Mouse (Mus musculus): Measurements from ENCODE around the gene Habp4. TPM values are rescaled to one million over a fixed set of nuclear protein-coding genes. Genes with fewer than 3 reads are reported as not detected.

Habp4 gene
- polyA plus RNA-seq, 1 experiment from 2014 or later, result 24.2 TPM

- H3K27me3 ChIP-seq (ENCODE audit: insufficient read depth, poor library complexity, severe bottlenecking), result no peaks in the 10 kb centered on the region
- H3K36me3 ChIP-seq, result peaks cover 72% of the 10 kb centered on the region
- peaks cover 13% of the 10 kb centered on the region for H3K4me1 ChIP-seq (replicated peaks)
- H3K4me3 ChIP-seq, result no peak overlapping the region
- 83% methylated on average over 2 of the region's 2 CpGs for WGBS
- no peaks in the 10 kb centered on the region for H3K9me3 ChIP-seq
- no peak for DNase-seq (ENCODE audit: low spot score)
- no peak overlapping the region for H3K27ac ChIP-seq
Measured at GRCm38 (mm10) chr13:64182091-64182490, 20.5 kb downstream of the Habp4 start.

GRCm38 (mm10) chr13:64183583-64183982 lies 22.0 kb downstream of the Habp4 start:
- WGBS, result 88% methylated on average over 4 of the region's 4 CpGs
- Histone ChIP-seq H3K27me3 (ENCODE audit: insufficient read depth, poor library complexity, severe bottlenecking) (no peaks in the 10 kb centered on the region), H3K4me1 (replicated peaks) (peaks cover 6% of the 10 kb centered on the region), H3K9me3 (no peaks in the 10 kb centered on the region), H3K27ac (no peak overlapping the region), H3K4me3 (no peak overlapping the region), H3K36me3 (peaks cover 62% of the 10 kb centered on the region)
- DNase-seq (ENCODE audit: low spot score), result no peak

- 88% methylated on average over 10 of the region's 10 CpGs for WGBS
- Histone ChIP-seq H3K36me3 (peaks cover 67% of the 10 kb centered on the region), H3K4me1 (replicated peaks) (no peaks in the 10 kb centered on the region), H3K9me3 (no peaks in the 10 kb centered on the region), H3K27ac (no peak overlapping the region), H3K4me3 (no peak overlapping the region), H3K27me3 (ENCODE audit: insufficient read depth, poor library complexity, severe bottlenecking) (no peaks in the 10 kb centered on the region)
- DNase-seq (ENCODE audit: low spot score), result no peak
Measured at GRCm38 (mm10) chr13:64184361-64184760, 22.7 kb downstream of the Habp4 start.

GRCm38 (mm10) chr13:64185176-64185575 lies 23.6 kb downstream of the Habp4 start:
- Histone ChIP-seq H3K4me3 (no peak overlapping the region), H3K9me3 (no peaks in the 10 kb centered on the region), H3K27me3 (ENCODE audit: insufficient read depth, poor library complexity, severe bottlenecking) (no peaks in the 10 kb centered on the region), H3K27ac (no peak overlapping the region), H3K4me1 (replicated peaks) (no peaks in the 10 kb centered on the region), H3K36me3 (peaks cover 64% of the 10 kb centered on the region)
- no peak for DNase-seq (ENCODE audit: low spot score)
- 78% methylated on average over 7 of the region's 7 CpGs for WGBS

GRCm38 (mm10) chr13:64185586-64185985 lies 24.0 kb downstream of the Habp4 start:
- Histone ChIP-seq H3K27ac (no peak overlapping the region), H3K4me3 (no peak overlapping the region), H3K9me3 (no peaks in the 10 kb centered on the region), H3K4me1 (replicated peaks) (no peaks in the 10 kb centered on the region), H3K36me3 (peaks cover 61% of the 10 kb centered on the region), H3K27me3 (ENCODE audit: insufficient read depth, poor library complexity, severe bottlenecking) (no peaks in the 10 kb centered on the region)
- no peak for DNase-seq (ENCODE audit: low spot score)
- 92% methylated on average over 9 of the region's 9 CpGs for WGBS

- Histone ChIP-seq H3K27ac (no peak overlapping the region), H3K9me3 (no peaks in the 10 kb centered on the region), H3K4me3 (no peak overlapping the region), H3K27me3 (ENCODE audit: insufficient read depth, poor library complexity, severe bottlenecking) (no peaks in the 10 kb centered on the region), H3K36me3 (peaks cover 55% of the 10 kb centered on the region), H3K4me1 (replicated peaks) (no peaks in the 10 kb centered on the region)
- no peak for DNase-seq (ENCODE audit: low spot score)
- WGBS, result 95% methylated on average over 4 of the region's 4 CpGs
Measured at GRCm38 (mm10) chr13:64186516-64186915, 24.9 kb downstream of the Habp4 start.

GRCm38 (mm10) chr13:64187065-64187464 lies 25.4 kb downstream of the Habp4 start:
- Histone ChIP-seq H3K27me3 (ENCODE audit: insufficient read depth, poor library complexity, severe bottlenecking) (no peaks in the 10 kb centered on the region), H3K36me3 (peaks cover 50% of the 10 kb centered on the region), H3K27ac (no peak overlapping the region), H3K9me3 (no peaks in the 10 kb centered on the region), H3K4me3 (no peak overlapping the region), H3K4me1 (replicated peaks) (no peaks in the 10 kb centered on the region)
- DNase-seq (ENCODE audit: low spot score), result no peak

GRCm38 (mm10) chr13:64197899-64198298 lies 36.3 kb downstream of the Habp4 start:
- 95% methylated on average over 6 of the region's 6 CpGs for WGBS
- H3K27me3 ChIP-seq (ENCODE audit: insufficient read depth, poor library complexity, severe bottlenecking), result no peaks in the 10 kb centered on the region
- peaks cover 29% of the 10 kb centered on the region for H3K36me3 ChIP-seq
- no peak overlapping the region for H3K4me3 ChIP-seq
- H3K4me1 ChIP-seq (replicated peaks), result no peaks in the 10 kb centered on the region
- H3K27ac ChIP-seq, result no peak overlapping the region
- no peak for DNase-seq (ENCODE audit: low spot score)
- H3K9me3 ChIP-seq, result no peaks in the 10 kb centered on the region

GRCm38 (mm10) chr13:64198310-64198709 lies 36.7 kb downstream of the Habp4 start:
- no peaks in the 10 kb centered on the region for H3K9me3 ChIP-seq
- peaks cover 29% of the 10 kb centered on the region for H3K36me3 ChIP-seq
- 90% methylated on average over 4 of the region's 4 CpGs for WGBS

GRCm38 (mm10) chr13:64200911-64201310 lies 39.3 kb downstream of the Habp4 start:
- 94% methylated on average over 4 of the region's 4 CpGs for WGBS

More at GRCm38 (mm10) chr13:64198310-64198709, 36.7 kb downstream of the Habp4 start:
- H3K27ac ChIP-seq, result no peak overlapping the region
- 0 out of 2 replicates have a peak, but pooled peaks cover 1% of the 10 kb centered on the region for H3K4me1 ChIP-seq (replicated peaks)
- DNase-seq (ENCODE audit: low spot score), result no peak
- no peaks in the 10 kb centered on the region for H3K27me3 ChIP-seq (ENCODE audit: insufficient read depth, poor library complexity, severe bottlenecking)
- H3K4me3 ChIP-seq, result no peak overlapping the region

GRCm38 (mm10) chr13:64204726-64205125 lies 43.1 kb downstream of the Habp4 start:
- no peaks in the 10 kb centered on the region for H3K9me3 ChIP-seq
- no peaks in the 10 kb centered on the region for H3K27me3 ChIP-seq (ENCODE audit: insufficient read depth, poor library complexity, severe bottlenecking)
- no peak overlapping the region for H3K27ac ChIP-seq
- 68% methylated on average over 2 of the region's 2 CpGs for WGBS
- peaks cover 25% of the 10 kb centered on the region for H3K4me1 ChIP-seq (replicated peaks)
- H3K36me3 ChIP-seq, result peaks cover 19% of the 10 kb centered on the region
- no peak overlapping the region for H3K4me3 ChIP-seq
- DNase-seq (ENCODE audit: low spot score), result no peak

More at GRCm38 (mm10) chr13:64200911-64201310, 39.3 kb downstream of the Habp4 start:
- H3K27me3 ChIP-seq (ENCODE audit: insufficient read depth, poor library complexity, severe bottlenecking), result no peaks in the 10 kb centered on the region
- peaks cover 24% of the 10 kb centered on the region for H3K4me1 ChIP-seq (replicated peaks)
- no peak overlapping the region for H3K4me3 ChIP-seq
- H3K9me3 ChIP-seq, result no peaks in the 10 kb centered on the region
- DNase-seq (ENCODE audit: low spot score), result no peak
- no peak overlapping the region for H3K27ac ChIP-seq
- H3K36me3 ChIP-seq, result peaks cover 24% of the 10 kb centered on the region

- H3K4me1 ChIP-seq (replicated peaks), result peaks cover 25% of the 10 kb centered on the region
- H3K27ac ChIP-seq, result peak overlapping the region; percentile 60; the same call in 1 of the 2 replicates
- peak; percentile 59 for DNase-seq (ENCODE audit: low spot score)
- no peaks in the 10 kb centered on the region for H3K9me3 ChIP-seq
- H3K36me3 ChIP-seq, result peaks cover 21% of the 10 kb centered on the region
- H3K27me3 ChIP-seq (ENCODE audit: insufficient read depth, poor library complexity, severe bottlenecking), result no peaks in the 10 kb centered on the region
- no peak overlapping the region for H3K4me3 ChIP-seq
- WGBS, result 43% methylated on average over 2 of the region's 2 CpGs
Measured at GRCm38 (mm10) chr13:64205186-64205585, 43.6 kb downstream of the Habp4 start.

- H3K9me3 ChIP-seq, result no peaks in the 10 kb centered on the region
- no peak for DNase-seq (ENCODE audit: low spot score)
- no peak overlapping the region for H3K4me3 ChIP-seq
- no peak overlapping the region for H3K27ac ChIP-seq
- peaks cover 25% of the 10 kb centered on the region for H3K4me1 ChIP-seq (replicated peaks)
- 93% methylated on average over 6 of the region's 6 CpGs for WGBS
- H3K27me3 ChIP-seq (ENCODE audit: insufficient read depth, poor library complexity, severe bottlenecking), result no peaks in the 10 kb centered on the region
- peaks cover 22% of the 10 kb centered on the region for H3K36me3 ChIP-seq
Measured at GRCm38 (mm10) chr13:64208146-64208545, 46.5 kb downstream of the Habp4 start.

- Histone ChIP-seq H3K9me3 (no peaks in the 10 kb centered on the region), H3K4me3 (no peak overlapping the region), H3K27ac (no peak overlapping the region), H3K27me3 (ENCODE audit: insufficient read depth, poor library complexity, severe bottlenecking) (no peaks in the 10 kb centered on the region), H3K36me3 (peaks cover 34% of the 10 kb centered on the region), H3K4me1 (replicated peaks) (no peaks in the 10 kb centered on the region)
- no peak for DNase-seq (ENCODE audit: low spot score)
- WGBS, result 88% methylated on average over 5 of the region's 5 CpGs
Measured at GRCm38 (mm10) chr13:64211995-64212603, 50.5 kb downstream of the Habp4 start.
